Mouse (Mus musculus) cerebellum, adult (tissue): Measurements from ENCODE around the gene Wwp2.
"Not testable (repeated sequence)": the region's sequence is repeated elsewhere in the genome, so short reads cannot be mapped to it uniquely, and the experiment has no call there.

Source experiments
- ATAC-seq: cut with Nextera tagmentation; 2 replicates; pipeline ENCODE4 v1.9.2; 2017; ENCODE audit warnings: mild to moderate bottlenecking, moderate library complexity, mixed read lengths; ENCODE audit not compliant: insufficient number of reproducible peaks, low FRiP score, low TSS enrichment

The Wwp2 gene

GRCm38 (mm10) chr8:107472403-107473100, 36.4 kb downstream of the Wwp2 start:
- no peak for ATAC-seq

GRCm38 (mm10) chr8:107473369-107473768, 37.2 kb downstream of the Wwp2 start:
- ATAC-seq = no peak

GRCm38 (mm10) chr8:107475613-107476012, 39.4 kb downstream of the Wwp2 start:
- ATAC-seq = no peak

GRCm38 (mm10) chr8:107476786-107477185, 40.6 kb downstream of the Wwp2 start:
- not testable (repeated sequence) for ATAC-seq

- no peak for ATAC-seq
These were observed 42.6 kb downstream of the Wwp2 start for GRCm38 (mm10) chr8:107478728-107479127.

GRCm38 (mm10) chr8:107480436-107480835, 44.3 kb downstream of the Wwp2 start:
- no peak for ATAC-seq

- ATAC-seq = peak; percentile 79
These were observed 47.1 kb downstream of the Wwp2 start for GRCm38 (mm10) chr8:107483250-107483649.

GRCm38 (mm10) chr8:107484956-107485355, 48.8 kb downstream of the Wwp2 start:
- no peak for ATAC-seq

- ATAC-seq = no peak
These were observed 52.4 kb downstream of the Wwp2 start for GRCm38 (mm10) chr8:107488551-107488950.

- no peak for ATAC-seq
These were observed 52.9 kb downstream of the Wwp2 start for GRCm38 (mm10) chr8:107489086-107489485.

- ATAC-seq = no peak
These were observed 53.8 kb downstream of the Wwp2 start for GRCm38 (mm10) chr8:107489921-107490320.

- ATAC-seq = no peak
These were observed 54.5 kb downstream of the Wwp2 start for GRCm38 (mm10) chr8:107490649-107491048.

GRCm38 (mm10) chr8:107491212-107491611, 55.0 kb downstream of the Wwp2 start:
- ATAC-seq = no peak

GRCm38 (mm10) chr8:107491831-107492230, 55.7 kb downstream of the Wwp2 start:
- no peak for ATAC-seq

- ATAC-seq = no peak
These were observed 56.6 kb downstream of the Wwp2 start for GRCm38 (mm10) chr8:107492802-107493201.

GRCm38 (mm10) chr8:107495425-107495824, 59.3 kb downstream of the Wwp2 start:
- no peak for ATAC-seq

GRCm38 (mm10) chr8:107497708-107498107, 61.5 kb downstream of the Wwp2 start:
- ATAC-seq = no peak

- ATAC-seq = peak; percentile 58
These were observed 62.2 kb downstream of the Wwp2 start for GRCm38 (mm10) chr8:107498390-107498789.

- ATAC-seq = no peak
These were observed 62.6 kb downstream of the Wwp2 start for GRCm38 (mm10) chr8:107498806-107499205.

- no peak for ATAC-seq
These were observed 63.4 kb downstream of the Wwp2 start for GRCm38 (mm10) chr8:107499519-107499918.

- no peak for ATAC-seq
These were observed 66.2 kb downstream of the Wwp2 start for GRCm38 (mm10) chr8:107502407-107502806.

- no peak for ATAC-seq
These were observed 66.8 kb downstream of the Wwp2 start for GRCm38 (mm10) chr8:107502922-107503321.
